Mouse (Mus musculus): ENCODE data around the gene Prepl.

DNA sequence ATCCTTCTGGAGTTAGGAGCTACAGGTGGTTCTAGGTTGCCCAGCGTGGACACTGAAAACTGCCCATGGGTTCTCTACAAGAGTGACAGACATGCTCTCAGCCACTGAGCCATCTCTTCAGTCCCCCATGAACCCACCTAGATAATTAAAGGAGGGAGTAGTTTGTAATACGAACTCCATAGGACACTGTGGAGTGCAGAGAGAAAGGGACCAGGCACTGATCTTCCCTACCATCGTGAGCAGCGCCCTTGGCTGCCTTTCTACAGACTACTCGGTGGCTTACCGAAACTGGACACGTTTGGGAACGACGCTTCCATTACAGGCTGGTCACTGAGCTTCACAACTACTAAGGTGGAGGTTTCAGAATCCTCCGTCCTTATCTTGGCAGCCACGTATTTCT is 9.3 kb downstream of the Prepl start:
- no peak for TF ChIP-seq CTCF (conservative IDR thresholded peaks at IDR 0.05; ENCODE audit: insufficient read depth, insufficient read length, low read depth, low read length)
- TF ChIP-seq POLR2A (IDR thresholded peaks at IDR 0.05; ENCODE audit: low read depth, low read length), result no peak

Measured in kidney, adult 2 months (tissue).